Mouse (Mus musculus) forebrain, embryonic 13.5 days (tissue): Measurements from ENCODE around the gene Pip. TPM values are rescaled to one million over a fixed set of nuclear protein-coding genes. Genes with fewer than 3 reads are reported as not detected.

Experiments used
- ATAC-seq: fragments of 200-750 bp; cut with Nextera tagmentation; 2 replicates; pipeline ENCODE4 v1.8.0; 2017
- H3K27ac ChIP-seq: fragments of 300-500 bp; sonication (generic); 2 replicates; pipeline ENCODE4 v1.5.1; 2015; ENCODE audit warnings: inconsistent platforms, mild to moderate bottlenecking, moderate library complexity
- H3K27me3 ChIP-seq: fragments of 300-500 bp; sonication (generic); 2 replicates; pipeline ENCODE4 v1.6.1; 2015; ENCODE audit warnings: mild to moderate bottlenecking, inconsistent platforms
- H3K36me3 ChIP-seq: fragments of 300-500 bp; sonication (generic); 2 replicates; pipeline ENCODE4 v1.6.1; 2015; ENCODE audit warnings: mild to moderate bottlenecking, inconsistent platforms; ENCODE audit not compliant: poor library complexity, severe bottlenecking
- H3K4me1 ChIP-seq: fragments of 300-500 bp; sonication (generic); 2 replicates; pipeline ENCODE4 v1.6.1; 2015; ENCODE audit warnings: inconsistent platforms
- H3K4me2 ChIP-seq: fragments of 300-500 bp; sonication (generic); 2 replicates; pipeline ENCODE4 v1.6.1; 2015; ENCODE audit warnings: inconsistent platforms, mild to moderate bottlenecking, moderate library complexity
- H3K4me3 ChIP-seq: fragments of 300-500 bp; sonication (generic); 2 replicates; pipeline ENCODE4 v1.5.1; 2015; ENCODE audit warnings: mild to moderate bottlenecking, inconsistent platforms
- H3K9ac ChIP-seq: fragments of 300-500 bp; sonication (generic); 2 replicates; pipeline ENCODE4 v1.6.1; 2015; ENCODE audit warnings: mild to moderate bottlenecking, inconsistent platforms
- H3K9me3 ChIP-seq: fragments of 300-500 bp; sonication (generic); replicated peaks from 2 replicates; pipeline ENCODE4 v1.6.1; 2016; ENCODE audit warnings: inconsistent platforms
- WGBS: fragments of 180-500 bp; shearing (Covaris S2); methylation state at CpG from one replicate; pipeline ENCODE4 v1.1.7; 2015; 5-methylcytosine and 5-hydroxymethylcytosine counted together
- polyA plus RNA-seq: library from polyadenylated mRNA; unstranded; fragments of >200 nt; fragmentation: Nextera tagmentation; extraction: Ambion mirVana; gene quantifications from 2 replicates; pipeline ENCODE4 v1.2.1, GENCODE M21; 2015

Gene Pip
- not detected in 2 replicates for polyA plus RNA-seq

- Histone ChIP-seq H3K4me3 (no peak within 1 kb of the TSS), H3K36me3 (no peaks in the 10 kb centered on the region), H3K9ac (no peak within 1 kb of the TSS), H3K4me1 (no peaks in the 10 kb centered on the region), H3K4me2 (no peak within 1 kb of the TSS), H3K27ac (no peak within 1 kb of the TSS), H3K27me3 (no peaks in the 10 kb centered on the region), H3K9me3 (no peaks in the 10 kb centered on the region)
- 83% methylated on average over 2 of the region's 2 CpGs for whole genome bisulfite sequencing
- no peak for ATAC-seq
Observed at GRCm38 (mm10) chr6:41847235-41847634, at the start of gene Pip. Gene Pip, plus strand, starts transcription at chr6:41847535.

- Histone ChIP-seq H3K4me2 (no peak overlapping the region), H3K9me3 (no peaks in the 10 kb centered on the region), H3K9ac (no peak overlapping the region), H3K36me3 (no peaks in the 10 kb centered on the region), H3K4me3 (no peak overlapping the region), H3K4me1 (no peaks in the 10 kb centered on the region), H3K27ac (no peak overlapping the region), H3K27me3 (no peaks in the 10 kb centered on the region)
- ATAC-seq: no peak
Observed at GRCm38 (mm10) chr6:41824086-41824485, 23.2 kb upstream of the Pip start.

- H3K4me3 ChIP-seq: no peak overlapping the region
- no peak for ATAC-seq
- WGBS: 79% methylated on average over 2 of the region's 2 CpGs
Observed at GRCm38 (mm10) chr6:41829516-41829915, 17.8 kb upstream of the Pip start.

GRCm38 (mm10) chr6:41852689-41853088, 5.4 kb downstream of the Pip start, which contains the start of gene Sval2:
Gene Sval2, plus strand, starts transcription at chr6:41852989.
- Histone ChIP-seq H3K9ac (no peak within 1 kb of the TSS), H3K9me3 (no peaks in the 10 kb centered on the region), H3K4me3 (no peak within 1 kb of the TSS), H3K4me2 (no peak within 1 kb of the TSS), H3K27me3 (no peaks in the 10 kb centered on the region), H3K4me1 (no peaks in the 10 kb centered on the region), H3K36me3 (no peaks in the 10 kb centered on the region), H3K27ac (no peak within 1 kb of the TSS)
- WGBS: 91% methylated on average over 3 of the region's 3 CpGs
- no peak for ATAC-seq

More at GRCm38 (mm10) chr6:41829516-41829915, 17.8 kb upstream of the Pip start:
- no peaks in the 10 kb centered on the region for H3K4me1 ChIP-seq
- H3K9ac ChIP-seq: no peak overlapping the region
- H3K9me3 ChIP-seq: no peaks in the 10 kb centered on the region
- no peak overlapping the region for H3K4me2 ChIP-seq
- H3K27ac ChIP-seq: no peak overlapping the region
- H3K27me3 ChIP-seq: no peaks in the 10 kb centered on the region
- no peaks in the 10 kb centered on the region for H3K36me3 ChIP-seq

GRCm38 (mm10) chr6:41864038-41864437, 16.7 kb downstream of the Pip start:
- no peaks in the 10 kb centered on the region for H3K9me3 ChIP-seq
- WGBS: 84% methylated on average over 2 of the region's 2 CpGs
- ATAC-seq: no peak
- H3K4me1 ChIP-seq: no peaks in the 10 kb centered on the region
- H3K9ac ChIP-seq: no peak overlapping the region
- no peak overlapping the region for H3K27ac ChIP-seq
- no peak overlapping the region for H3K4me2 ChIP-seq
- no peaks in the 10 kb centered on the region for H3K27me3 ChIP-seq
- H3K36me3 ChIP-seq: no peaks in the 10 kb centered on the region
- H3K4me3 ChIP-seq: no peak overlapping the region

Other genes starting within 250 kb of the Pip start
- gene Ephb6, start 242.1 kb upstream of the Pip start, polyA plus RNA-seq: 19.2 TPM in 2 replicates
- 0.25 and 0.46 TPM in 2 replicates for gene Trpv6, start 211.1 kb upstream of the Pip start, polyA plus RNA-seq
- gene Trpv5, start 166.8 kb upstream of the Pip start, polyA plus RNA-seq: not detected in 2 replicates
- gene Llcfc1, start 163.1 kb upstream of the Pip start, polyA plus RNA-seq: not detected in 2 replicates
- 0.81 and 2.9 TPM in 2 replicates for gene Kel, start 143.2 kb upstream of the Pip start, polyA plus RNA-seq
- gene Olfr459, start 72.4 kb upstream of the Pip start, polyA plus RNA-seq: not detected in 2 replicates
- gene Sval2, start 5.5 kb downstream of the Pip start, polyA plus RNA-seq: not detected in 2 replicates
- not detected in 2 replicates for gene Sval1, start 104.1 kb downstream of the Pip start, polyA plus RNA-seq
- not detected in 2 replicates for gene Sval3, start 120.6 kb downstream of the Pip start, polyA plus RNA-seq
- gene Sva, start 190.9 kb downstream of the Pip start, polyA plus RNA-seq: not detected in 2 replicates